Mouse (Mus musculus) cerebellum, postnatal 36 days (tissue): ENCODE results near the gene Prkn.

Source experiments
- DNase-seq, 2 experiments: peaks; one replicate each; pipeline ENCODE4 v3.0.0; 2021 to 2022; ENCODE audit warnings: mixed read lengths in 2 of 2

The Prkn gene

GRCm38 (mm10) chr17:10840148-10840707, at the start of gene Prkn, which contains the start of gene Pacrg:
Gene Prkn, plus strand, starts transcription at chr17:10840384.
Gene Pacrg, minus strand, starts transcription at chr17:10840311.
- DNase-seq: peak; percentile 96 to 97

GRCm38 (mm10) chr17:10791661-10792060, 48.5 kb upstream of the Prkn start:
- no peak for DNase-seq

- DNase-seq: peak in 1 of 2 experiments; percentile 8
These were observed 33.5 kb upstream of the Prkn start for GRCm38 (mm10) chr17:10806692-10807091.

GRCm38 (mm10) chr17:10807261-10807998, 32.8 kb upstream of the Prkn start:
- peak; percentile 43 to 45 for DNase-seq

GRCm38 (mm10) chr17:10808571-10808970, 31.6 kb upstream of the Prkn start:
- peak in 1 of 2 experiments; percentile 9 for DNase-seq

GRCm38 (mm10) chr17:10818971-10819370, 21.2 kb upstream of the Prkn start:
- DNase-seq: no peak

GRCm38 (mm10) chr17:10840731-10841201, 582 bp downstream of the Prkn start:
- peak; percentile 50 to 68 for DNase-seq

- DNase-seq: peak; percentile 57 to 58
These were observed 14.0 kb downstream of the Prkn start for GRCm38 (mm10) chr17:10854207-10854606.

GRCm38 (mm10) chr17:10874208-10875187, 34.3 kb downstream of the Prkn start:
- DNase-seq: no peak

GRCm38 (mm10) chr17:10878986-10879385, 38.8 kb downstream of the Prkn start:
- no peak for DNase-seq

GRCm38 (mm10) chr17:10882260-10882659, 42.1 kb downstream of the Prkn start:
- no peak for DNase-seq

GRCm38 (mm10) chr17:10887924-10888323, 47.7 kb downstream of the Prkn start:
- no peak for DNase-seq

GRCm38 (mm10) chr17:10901686-10902228, 61.6 kb downstream of the Prkn start:
- no peak for DNase-seq

- no peak for DNase-seq
These were observed 96.5 kb downstream of the Prkn start for GRCm38 (mm10) chr17:10936698-10937097.

- no peak for DNase-seq
These were observed 97.7 kb downstream of the Prkn start for GRCm38 (mm10) chr17:10937844-10938243.

- no peak for DNase-seq
These were observed 98.6 kb downstream of the Prkn start for GRCm38 (mm10) chr17:10938755-10939154.

- DNase-seq: peak; percentile 47 to 52
These were observed 106.4 kb downstream of the Prkn start for GRCm38 (mm10) chr17:10946552-10946951.

- no peak for DNase-seq
These were observed 107.4 kb downstream of the Prkn start for GRCm38 (mm10) chr17:10947614-10948013.

GRCm38 (mm10) chr17:10959066-10959864, 119.1 kb downstream of the Prkn start:
- DNase-seq: no peak

- DNase-seq: peak; percentile 79 to 82
These were observed 122.0 kb downstream of the Prkn start for GRCm38 (mm10) chr17:10962151-10962550.

- no peak for DNase-seq
These were observed 142.0 kb downstream of the Prkn start for GRCm38 (mm10) chr17:10982136-10982535.

GRCm38 (mm10) chr17:10987040-10987439, 146.9 kb downstream of the Prkn start:
- DNase-seq: no peak
